Mouse (Mus musculus): Measurements from ENCODE around the gene Itga9. TPM values are rescaled to one million over a fixed set of nuclear protein-coding genes. Genes with fewer than 3 reads are reported as not detected.
A peak's percentile ranks its signal among the peaks of the same experiment; 100 is the strongest.

The Itga9 gene
- polyA plus RNA-seq, 1 experiment from 2014 or later = 31.9 TPM

DNA sequence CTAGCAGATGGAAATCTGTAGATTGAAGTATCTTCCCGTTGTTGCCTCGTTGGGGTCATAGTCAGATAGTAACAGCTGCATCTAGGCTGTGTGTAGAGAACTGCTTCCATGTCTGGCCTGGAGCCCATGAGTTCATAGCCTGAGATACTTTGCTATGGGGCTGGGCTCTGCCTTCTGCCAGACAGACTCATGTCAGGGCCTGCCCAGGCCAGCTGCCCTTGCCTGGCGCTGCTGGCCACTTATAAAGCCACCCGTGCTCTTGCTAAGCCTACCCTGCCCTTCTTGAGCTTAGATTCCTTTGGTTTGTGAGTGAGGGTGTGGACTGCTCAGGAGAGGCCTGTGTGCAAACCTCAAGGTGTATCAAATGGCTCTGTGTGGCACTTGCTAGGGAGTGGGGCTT lies 93.2 kb downstream of the Itga9 start:
- no peak overlapping the region for H3K4me2 ChIP-seq (replicated peaks; ENCODE audit: low read depth, low read length)
- no peak overlapping the region for H3K27ac ChIP-seq (ENCODE audit: low read depth, low read length)
- H3K4me1 ChIP-seq (ENCODE audit: control insufficient read depth, insufficient read depth, low read length) = peaks cover 11% of the 10 kb centered on the region
- H3K27me3 ChIP-seq (ENCODE audit: control insufficient read depth, insufficient read depth, low read length) = no peaks in the 10 kb centered on the region
- WGBS = 92% methylated on average over 4 of the region's 4 CpGs
- no peak for ATAC-seq (ENCODE audit: low FRiP score, low TSS enrichment)
- H3K4me3 ChIP-seq (ENCODE audit: low read length) = no peak overlapping the region
- H3K9ac ChIP-seq (ENCODE audit: low read depth, low read length) = no peak overlapping the region
- H3K36me3 ChIP-seq (ENCODE audit: control insufficient read depth, insufficient read depth, low read length) = peaks cover 26% of the 10 kb centered on the region
- no peaks in the 10 kb centered on the region for H3K9me3 ChIP-seq (ENCODE audit: control insufficient read depth, low read length)

DNA sequence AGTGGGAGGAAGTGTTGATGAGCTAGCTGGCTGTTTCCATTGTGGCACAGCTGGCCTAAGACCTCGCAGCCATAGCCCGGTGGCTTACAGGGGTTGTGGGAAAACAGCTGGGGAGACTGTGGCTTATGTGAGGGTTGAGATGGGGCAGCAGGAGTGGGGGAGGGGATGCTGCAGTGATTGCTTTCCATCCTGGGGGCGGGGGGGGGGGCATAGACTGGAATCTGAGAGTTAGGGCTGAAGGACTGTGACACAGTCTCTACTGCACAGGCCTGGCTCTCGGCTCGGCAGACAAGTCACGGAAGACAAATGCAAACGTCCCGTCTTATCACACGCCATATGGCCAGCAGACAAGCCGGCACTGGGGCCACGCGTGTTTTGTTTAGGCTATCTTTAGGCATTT lies 94.4 kb downstream of the Itga9 start:
- ATAC-seq (ENCODE audit: low FRiP score, low TSS enrichment) = peak; percentile 61
- Histone ChIP-seq H3K4me1 (ENCODE audit: control insufficient read depth, insufficient read depth, low read length) (peaks cover 18% of the 10 kb centered on the region), H3K9ac (ENCODE audit: low read depth, low read length) (no peak overlapping the region), H3K27ac (ENCODE audit: low read depth, low read length) (peak overlapping the region; percentile 15; the same call in 1 of the 2 replicates), H3K27me3 (ENCODE audit: control insufficient read depth, insufficient read depth, low read length) (no peaks in the 10 kb centered on the region), H3K36me3 (ENCODE audit: control insufficient read depth, insufficient read depth, low read length) (peaks cover 23% of the 10 kb centered on the region), H3K4me3 (ENCODE audit: low read length) (no peak overlapping the region), H3K4me2 (replicated peaks; ENCODE audit: low read depth, low read length) (no peak overlapping the region), H3K9me3 (ENCODE audit: control insufficient read depth, low read length) (no peaks in the 10 kb centered on the region)
- WGBS = 25% methylated on average over 12 of the region's 12 CpGs

DNA sequence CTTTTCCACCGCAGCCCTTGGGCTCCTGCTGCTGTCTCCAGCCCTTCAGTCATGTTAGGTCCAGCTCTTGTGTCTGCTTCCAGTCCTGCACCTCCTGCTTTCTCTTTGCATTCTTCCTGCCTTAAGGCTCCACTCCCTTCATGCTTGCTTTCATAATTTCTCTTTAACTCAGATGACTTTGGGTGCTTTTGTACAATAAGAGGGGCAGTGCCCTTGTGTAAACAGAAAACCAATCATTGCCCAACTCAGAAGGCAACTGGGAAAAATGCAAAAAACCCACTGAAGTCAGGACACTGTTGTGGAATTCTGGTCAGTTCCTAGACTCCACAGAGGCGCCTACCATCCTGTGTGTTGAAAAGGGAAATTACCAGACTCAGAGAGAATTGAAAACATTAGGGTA lies 95.3 kb downstream of the Itga9 start:
- H3K36me3 ChIP-seq (ENCODE audit: control insufficient read depth, insufficient read depth, low read length) = peaks cover 22% of the 10 kb centered on the region
- WGBS = 76% methylated on average over 2 of the region's 2 CpGs
- H3K4me2 ChIP-seq (replicated peaks; ENCODE audit: low read depth, low read length) = no peak overlapping the region
- H3K27ac ChIP-seq (ENCODE audit: low read depth, low read length) = peak overlapping the region; percentile 15; the same call in 1 of the 2 replicates
- H3K4me3 ChIP-seq (ENCODE audit: low read length) = no peak overlapping the region
- H3K9me3 ChIP-seq (ENCODE audit: control insufficient read depth, low read length) = no peaks in the 10 kb centered on the region
- peaks cover 24% of the 10 kb centered on the region for H3K4me1 ChIP-seq (ENCODE audit: control insufficient read depth, insufficient read depth, low read length)
- ATAC-seq (ENCODE audit: low FRiP score, low TSS enrichment) = no peak
- no peak overlapping the region for H3K9ac ChIP-seq (ENCODE audit: low read depth, low read length)
- H3K27me3 ChIP-seq (ENCODE audit: control insufficient read depth, insufficient read depth, low read length) = no peaks in the 10 kb centered on the region

GRCm38 (mm10) chr9:118703146-118703545 lies 96.7 kb downstream of the Itga9 start:
- Histone ChIP-seq H3K27ac (ENCODE audit: low read depth, low read length) (no peak overlapping the region), H3K4me2 (replicated peaks; ENCODE audit: low read depth, low read length) (no peak overlapping the region), H3K4me1 (ENCODE audit: control insufficient read depth, insufficient read depth, low read length) (peaks cover 24% of the 10 kb centered on the region), H3K27me3 (ENCODE audit: control insufficient read depth, insufficient read depth, low read length) (no peaks in the 10 kb centered on the region), H3K4me3 (ENCODE audit: low read length) (no peak overlapping the region), H3K36me3 (ENCODE audit: control insufficient read depth, insufficient read depth, low read length) (peaks cover 22% of the 10 kb centered on the region), H3K9me3 (ENCODE audit: control insufficient read depth, low read length) (no peaks in the 10 kb centered on the region), H3K9ac (ENCODE audit: low read depth, low read length) (no peak overlapping the region)
- 87% methylated on average over 3 of the region's 3 CpGs for WGBS
- ATAC-seq (ENCODE audit: low FRiP score, low TSS enrichment) = no peak

DNA sequence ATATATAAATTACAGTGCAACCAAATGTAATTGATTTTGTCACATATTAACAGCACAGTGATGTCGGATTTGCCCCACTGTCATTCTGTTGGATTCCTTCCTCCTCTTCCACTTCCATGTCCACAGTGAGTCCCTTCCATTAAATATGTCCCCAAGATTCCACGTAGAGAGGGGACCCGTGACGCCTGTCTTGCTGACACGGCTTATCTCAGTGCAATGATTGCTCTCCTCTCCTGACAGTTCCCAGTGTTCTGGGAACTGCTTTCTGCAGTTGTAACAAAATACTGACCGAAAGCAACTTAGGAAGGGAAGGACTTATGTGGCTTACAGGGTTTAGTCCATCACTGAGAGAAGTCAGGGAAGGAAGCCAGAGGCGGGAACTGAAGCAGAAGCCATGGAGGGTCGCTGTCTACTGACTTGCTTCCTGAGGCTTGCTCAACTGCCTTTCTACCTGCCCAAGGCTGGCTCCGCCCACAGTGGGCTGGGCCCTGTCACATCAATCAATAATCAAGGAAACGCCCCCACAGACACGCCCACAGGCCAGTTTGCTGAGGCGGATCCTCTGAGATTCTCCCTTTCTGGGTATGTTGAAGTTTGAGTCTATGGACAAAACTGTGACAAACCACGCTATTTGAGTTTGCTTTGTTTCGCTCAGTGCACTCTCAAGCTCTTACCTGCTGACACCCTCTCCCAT lies 99.0 kb downstream of the Itga9 start:
- no peaks in the 10 kb centered on the region for H3K27me3 ChIP-seq (ENCODE audit: control insufficient read depth, insufficient read depth, low read length)
- no peaks in the 10 kb centered on the region for H3K9me3 ChIP-seq (ENCODE audit: control insufficient read depth, low read length)
- WGBS = 53% methylated on average over 14 of the region's 14 CpGs
- peak overlapping the region; percentile 65 for H3K27ac ChIP-seq (ENCODE audit: low read depth, low read length)
- H3K4me2 ChIP-seq (replicated peaks; ENCODE audit: low read depth, low read length) = no peak overlapping the region
- 0 out of 2 replicates have a peak, but pooled peaks have one; percentile 34 for ATAC-seq (ENCODE audit: low FRiP score, low TSS enrichment)
- H3K4me1 ChIP-seq (ENCODE audit: control insufficient read depth, insufficient read depth, low read length) = peaks cover 21% of the 10 kb centered on the region
- no peak overlapping the region for H3K9ac ChIP-seq (ENCODE audit: low read depth, low read length)
- H3K36me3 ChIP-seq (ENCODE audit: control insufficient read depth, insufficient read depth, low read length) = peaks cover 8% of the 10 kb centered on the region
- H3K4me3 ChIP-seq (ENCODE audit: low read length) = no peak overlapping the region

DNA sequence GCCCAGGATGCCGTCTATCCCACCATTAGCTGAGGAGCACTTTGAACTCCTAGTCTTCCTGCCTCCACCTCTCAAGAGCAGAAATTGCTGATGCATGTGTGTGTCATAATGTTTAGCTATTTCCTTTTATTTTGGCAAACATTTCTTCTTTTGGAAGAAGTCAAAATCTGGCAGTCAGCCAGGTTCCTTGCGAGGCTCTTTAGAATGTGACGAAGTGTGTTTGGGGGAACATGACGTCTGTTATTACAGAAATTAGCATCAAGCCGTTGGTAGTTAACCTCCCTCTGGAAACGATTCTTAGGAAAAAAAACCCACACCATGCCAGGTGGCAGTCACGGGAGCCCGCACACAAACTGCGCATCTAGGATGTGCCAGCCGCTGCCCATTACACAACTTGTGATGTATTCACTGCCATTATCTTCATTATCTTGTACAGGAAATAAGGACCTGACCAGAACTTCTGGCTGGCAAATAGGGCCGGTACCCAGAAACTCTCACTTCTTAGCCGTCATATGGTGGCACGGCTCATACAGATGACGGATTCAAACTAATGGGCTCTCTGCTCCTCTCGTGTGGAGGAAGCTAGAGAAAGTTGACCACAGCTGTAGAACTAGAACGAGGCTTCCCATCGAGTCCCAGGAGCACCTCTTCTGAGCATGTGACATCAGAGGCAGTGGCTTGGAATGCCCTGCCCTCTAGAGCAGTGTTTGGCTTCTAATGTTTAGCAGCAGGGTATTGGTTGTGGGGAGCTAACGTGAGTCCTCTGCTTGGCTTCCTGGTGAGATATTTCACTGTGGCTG lies 99.9 kb downstream of the Itga9 start:
- Histone ChIP-seq H3K4me1 (ENCODE audit: control insufficient read depth, insufficient read depth, low read length) (peaks cover 15% of the 10 kb centered on the region), H3K9ac (ENCODE audit: low read depth, low read length) (no peak overlapping the region), H3K27ac (ENCODE audit: low read depth, low read length) (no peak overlapping the region), H3K4me3 (ENCODE audit: low read length) (no peak overlapping the region), H3K4me2 (replicated peaks; ENCODE audit: low read depth, low read length) (no peak overlapping the region), H3K9me3 (ENCODE audit: control insufficient read depth, low read length) (no peaks in the 10 kb centered on the region), H3K27me3 (ENCODE audit: control insufficient read depth, insufficient read depth, low read length) (no peaks in the 10 kb centered on the region), H3K36me3 (ENCODE audit: control insufficient read depth, insufficient read depth, low read length) (peaks cover 11% of the 10 kb centered on the region)
- no peak for ATAC-seq (ENCODE audit: low FRiP score, low TSS enrichment)
- 60% methylated on average over 18 of the region's 18 CpGs for WGBS

- Histone ChIP-seq H3K4me2 (replicated peaks; ENCODE audit: low read depth, low read length) (no peak overlapping the region), H3K27ac (ENCODE audit: low read depth, low read length) (no peak overlapping the region), H3K36me3 (ENCODE audit: control insufficient read depth, insufficient read depth, low read length) (peaks cover 11% of the 10 kb centered on the region; the same call in 1 of the 2 replicates), H3K4me3 (ENCODE audit: low read length) (no peak overlapping the region), H3K9me3 (ENCODE audit: control insufficient read depth, low read length) (no peaks in the 10 kb centered on the region), H3K27me3 (ENCODE audit: control insufficient read depth, insufficient read depth, low read length) (no peaks in the 10 kb centered on the region), H3K4me1 (ENCODE audit: control insufficient read depth, insufficient read depth, low read length) (peaks cover 9% of the 10 kb centered on the region), H3K9ac (ENCODE audit: low read depth, low read length) (no peak overlapping the region)
- WGBS = 37% methylated on average over 9 of the region's 9 CpGs
- no peak for ATAC-seq (ENCODE audit: low FRiP score, low TSS enrichment)
Measured at GRCm38 (mm10) chr9:118710625-118711024, 104.1 kb downstream of the Itga9 start.

GRCm38 (mm10) chr9:118711749-118712148 lies 105.3 kb downstream of the Itga9 start:
- H3K36me3 ChIP-seq (ENCODE audit: control insufficient read depth, insufficient read depth, low read length) = peaks cover 11% of the 10 kb centered on the region; the same call in 1 of the 2 replicates
- peaks cover 5% of the 10 kb centered on the region; the same call in 1 of the 2 replicates for H3K4me1 ChIP-seq (ENCODE audit: control insufficient read depth, insufficient read depth, low read length)
- no peaks in the 10 kb centered on the region for H3K27me3 ChIP-seq (ENCODE audit: control insufficient read depth, insufficient read depth, low read length)
- ATAC-seq (ENCODE audit: low FRiP score, low TSS enrichment) = no peak
- 92% methylated on average over 11 of the region's 11 CpGs for WGBS
- no peak overlapping the region for H3K9ac ChIP-seq (ENCODE audit: low read depth, low read length)
- H3K4me2 ChIP-seq (replicated peaks; ENCODE audit: low read depth, low read length) = no peak overlapping the region
- H3K27ac ChIP-seq (ENCODE audit: low read depth, low read length) = no peak overlapping the region
- H3K4me3 ChIP-seq (ENCODE audit: low read length) = no peak overlapping the region
- H3K9me3 ChIP-seq (ENCODE audit: control insufficient read depth, low read length) = no peaks in the 10 kb centered on the region

DNA sequence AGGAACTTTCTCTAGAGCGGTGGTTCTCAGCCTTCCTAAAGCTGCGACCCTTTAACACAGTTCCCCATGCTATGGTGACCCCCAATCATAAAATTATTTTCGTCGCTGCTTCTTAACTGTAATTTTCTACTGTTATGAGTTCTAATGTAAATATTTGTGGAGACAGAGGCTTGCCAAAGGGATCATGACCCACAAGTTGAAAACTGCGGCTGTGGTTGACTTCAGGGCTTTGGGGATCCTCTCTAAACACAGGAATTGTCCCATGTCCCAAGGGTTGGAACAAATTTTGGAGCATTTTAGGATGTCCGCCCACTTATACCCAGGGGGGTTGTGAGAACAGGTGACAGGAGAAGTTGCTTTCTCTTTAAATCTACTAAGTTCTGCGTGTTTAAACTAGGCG lies 107.0 kb downstream of the Itga9 start:
- WGBS = 82% methylated on average over 8 of the region's 8 CpGs
- H3K4me3 ChIP-seq (ENCODE audit: low read length) = no peak overlapping the region
- H3K4me2 ChIP-seq (replicated peaks; ENCODE audit: low read depth, low read length) = no peak overlapping the region
- H3K27me3 ChIP-seq (ENCODE audit: control insufficient read depth, insufficient read depth, low read length) = no peaks in the 10 kb centered on the region
- H3K4me1 ChIP-seq (ENCODE audit: control insufficient read depth, insufficient read depth, low read length) = peaks cover 5% of the 10 kb centered on the region; the same call in 1 of the 2 replicates
- no peak overlapping the region for H3K9ac ChIP-seq (ENCODE audit: low read depth, low read length)
- no peak for ATAC-seq (ENCODE audit: low FRiP score, low TSS enrichment)
- no peak overlapping the region for H3K27ac ChIP-seq (ENCODE audit: low read depth, low read length)
- no peaks in the 10 kb centered on the region for H3K9me3 ChIP-seq (ENCODE audit: control insufficient read depth, low read length)
- H3K36me3 ChIP-seq (ENCODE audit: control insufficient read depth, insufficient read depth, low read length) = peaks cover 11% of the 10 kb centered on the region; the same call in 1 of the 2 replicates

All from kidney, embryonic 14.5 days (tissue).